Mouse (Mus musculus): ENCODE results near the gene Slc52a3. TPM values are rescaled to one million over a fixed set of nuclear protein-coding genes. Genes with fewer than 3 reads are reported as not detected.

Gene Slc52a3
- polyA plus RNA-seq, 1 experiment, result 2.1 TPM

- Histone ChIP-seq H3K4me3 (ENCODE audit: extremely low read depth, insufficient read depth, insufficient read length) (peak overlapping the region; percentile 7; the same call in 1 of the 2 replicates), H3K27ac (ENCODE audit: insufficient read depth, low read length) (no peak overlapping the region), H3K4me1 (ENCODE audit: control insufficient read depth, insufficient read depth, insufficient read length) (peaks cover 3% of the 10 kb centered on the region; the same call in 1 of the 2 replicates), H3K27me3 (ENCODE audit: control insufficient read depth, insufficient read depth, low read length) (peaks cover 23% of the 10 kb centered on the region), H3K36me3 (ENCODE audit: control insufficient read depth, insufficient read depth, low read length) (no peaks in the 10 kb centered on the region)
- WGBS, result 2% methylated on average over 80 of the region's 82 CpGs
- TF ChIP-seq CTCF (IDR thresholded peaks at IDR 0.05; ENCODE audit: extremely low read depth, insufficient read depth, insufficient read length, insufficient replicate concordance) (no peak), POLR2A (IDR thresholded peaks at IDR 0.05; ENCODE audit: low read depth, low read length) (no peak)
- no peak for DNase-seq (ENCODE audit: low read depth in 1 of 2, low spot score in 2 of 2)
Observed at GRCm38 (mm10) chr2:152048003-152048980, 52.0 kb downstream of the Slc52a3 start.

- no peak for DNase-seq (ENCODE audit: low read depth in 1 of 2, low spot score in 2 of 2)
- Histone ChIP-seq H3K27ac (ENCODE audit: insufficient read depth, low read length) (no peak overlapping the region), H3K36me3 (ENCODE audit: control insufficient read depth, insufficient read depth, low read length) (no peaks in the 10 kb centered on the region), H3K4me3 (ENCODE audit: extremely low read depth, insufficient read depth, insufficient read length) (peak overlapping the region; percentile 7; the same call in 1 of the 2 replicates), H3K27me3 (ENCODE audit: control insufficient read depth, insufficient read depth, low read length) (peaks cover 23% of the 10 kb centered on the region), H3K4me1 (ENCODE audit: control insufficient read depth, insufficient read depth, insufficient read length) (peaks cover 3% of the 10 kb centered on the region; the same call in 1 of the 2 replicates)
- WGBS, result 1% methylated on average over 24 of the region's 24 CpGs
- no peak for TF ChIP-seq CTCF (IDR thresholded peaks at IDR 0.05; ENCODE audit: extremely low read depth, insufficient read depth, insufficient read length, insufficient replicate concordance)
- no peak for TF ChIP-seq POLR2A (IDR thresholded peaks at IDR 0.05; ENCODE audit: low read depth, low read length)
Observed at GRCm38 (mm10) chr2:152048981-152049441, 52.7 kb downstream of the Slc52a3 start.

GRCm38 (mm10) chr2:152049611-152050270 is 53.4 kb downstream of the Slc52a3 start:
- 16% methylated on average over 13 of the region's 13 CpGs for WGBS
- DNase-seq (ENCODE audit: low read depth in 1 of 2, low spot score in 2 of 2), result no peak
- Histone ChIP-seq H3K27ac (ENCODE audit: insufficient read depth, low read length) (no peak overlapping the region), H3K27me3 (ENCODE audit: control insufficient read depth, insufficient read depth, low read length) (peaks cover 23% of the 10 kb centered on the region), H3K4me1 (ENCODE audit: control insufficient read depth, insufficient read depth, insufficient read length) (peaks cover 3% of the 10 kb centered on the region; the same call in 1 of the 2 replicates), H3K4me3 (ENCODE audit: extremely low read depth, insufficient read depth, insufficient read length) (no peak overlapping the region), H3K36me3 (ENCODE audit: control insufficient read depth, insufficient read depth, low read length) (no peaks in the 10 kb centered on the region)
- TF ChIP-seq POLR2A (IDR thresholded peaks at IDR 0.05; ENCODE audit: low read depth, low read length) (no peak), CTCF (IDR thresholded peaks at IDR 0.05; ENCODE audit: extremely low read depth, insufficient read depth, insufficient read length, insufficient replicate concordance) (no peak)

- Histone ChIP-seq H3K27me3 (ENCODE audit: control insufficient read depth, insufficient read depth, low read length) (peaks cover 23% of the 10 kb centered on the region), H3K4me3 (ENCODE audit: extremely low read depth, insufficient read depth, insufficient read length) (no peak overlapping the region), H3K36me3 (ENCODE audit: control insufficient read depth, insufficient read depth, low read length) (no peaks in the 10 kb centered on the region), H3K4me1 (ENCODE audit: control insufficient read depth, insufficient read depth, insufficient read length) (peaks cover 3% of the 10 kb centered on the region; the same call in 1 of the 2 replicates), H3K27ac (ENCODE audit: insufficient read depth, low read length) (no peak overlapping the region)
- TF ChIP-seq CTCF (IDR thresholded peaks at IDR 0.05; ENCODE audit: extremely low read depth, insufficient read depth, insufficient read length, insufficient replicate concordance) (no peak), POLR2A (IDR thresholded peaks at IDR 0.05; ENCODE audit: low read depth, low read length) (no peak)
- WGBS, result 20% methylated on average over 7 of the region's 7 CpGs
- no peak for DNase-seq (ENCODE audit: low read depth in 1 of 2, low spot score in 2 of 2)
Observed at GRCm38 (mm10) chr2:152050316-152050715, 54.0 kb downstream of the Slc52a3 start.

GRCm38 (mm10) chr2:152051985-152052384 is 55.7 kb downstream of the Slc52a3 start:
- Histone ChIP-seq H3K27ac (ENCODE audit: insufficient read depth, low read length) (no peak overlapping the region), H3K27me3 (ENCODE audit: control insufficient read depth, insufficient read depth, low read length) (peaks cover 23% of the 10 kb centered on the region), H3K4me1 (ENCODE audit: control insufficient read depth, insufficient read depth, insufficient read length) (peaks cover 3% of the 10 kb centered on the region; the same call in 1 of the 2 replicates), H3K4me3 (ENCODE audit: extremely low read depth, insufficient read depth, insufficient read length) (no peak overlapping the region), H3K36me3 (ENCODE audit: control insufficient read depth, insufficient read depth, low read length) (no peaks in the 10 kb centered on the region)
- 61% methylated on average over 3 of the region's 3 CpGs for WGBS
- DNase-seq (ENCODE audit: low read depth in 1 of 2, low spot score in 2 of 2), result no peak
- TF ChIP-seq CTCF (IDR thresholded peaks at IDR 0.05; ENCODE audit: extremely low read depth, insufficient read depth, insufficient read length, insufficient replicate concordance) (no peak), POLR2A (IDR thresholded peaks at IDR 0.05; ENCODE audit: low read depth, low read length) (no peak)

GRCm38 (mm10) chr2:152055406-152055805 is 59.1 kb downstream of the Slc52a3 start:
- 52% methylated on average over 1 of the region's 1 CpGs for WGBS
- no peak overlapping the region for H3K27ac ChIP-seq (ENCODE audit: insufficient read depth, low read length)
- no peak for DNase-seq (ENCODE audit: low read depth in 1 of 2, low spot score in 2 of 2)
- no peak for TF ChIP-seq CTCF (IDR thresholded peaks at IDR 0.05; ENCODE audit: extremely low read depth, insufficient read depth, insufficient read length, insufficient replicate concordance)
- TF ChIP-seq POLR2A (IDR thresholded peaks at IDR 0.05; ENCODE audit: low read depth, low read length), result no peak
- H3K4me3 ChIP-seq (ENCODE audit: extremely low read depth, insufficient read depth, insufficient read length), result no peak overlapping the region
- no peaks in the 10 kb centered on the region for H3K4me1 ChIP-seq (ENCODE audit: control insufficient read depth, insufficient read depth, insufficient read length)
- H3K27me3 ChIP-seq (ENCODE audit: control insufficient read depth, insufficient read depth, low read length), result no peaks in the 10 kb centered on the region; the same call in 1 of the 2 replicates
- no peaks in the 10 kb centered on the region for H3K36me3 ChIP-seq (ENCODE audit: control insufficient read depth, insufficient read depth, low read length)
